Mouse (Mus musculus) embryonic facial prominence, embryonic 11.5 days (tissue): ENCODE results near the gene Ckap2l. TPM values are rescaled to one million over a fixed set of nuclear protein-coding genes. Genes with fewer than 3 reads are reported as not detected.

Experiments
- ATAC-seq: fragments of 200-750 bp; cut with Nextera tagmentation; replicated peaks from 2 replicates; pipeline ENCODE4 v1.8.0; 2017; ENCODE audit warnings: low read depth; ENCODE audit not compliant: insufficient number of reproducible peaks, low FRiP score, low TSS enrichment
- DNase-seq: peaks from one replicate; pipeline ENCODE4 v3.0.0-alpha.2; 2015; ENCODE audit warnings: low spot score
- H3K27ac ChIP-seq: fragments of 300-500 bp; sonication (generic); replicated peaks from 2 replicates; pipeline ENCODE4 v1.5.1; 2014; ENCODE audit warnings: mild to moderate bottlenecking, low read depth, low read length, control low read depth
- H3K27me3 ChIP-seq: fragments of 300-500 bp; sonication (generic); 2 replicates; pipeline ENCODE4 v1.6.1; 2014; ENCODE audit warnings: mild to moderate bottlenecking, low read length, moderate library complexity, mixed read lengths; ENCODE audit not compliant: control insufficient read depth, insufficient read depth
- H3K36me3 ChIP-seq: fragments of 300-500 bp; sonication (generic); replicated peaks from 2 replicates; pipeline ENCODE4 v1.6.1; 2014; ENCODE audit warnings: low read depth, mild to moderate bottlenecking, low read length, moderate library complexity, mixed read lengths; ENCODE audit not compliant: control insufficient read depth, insufficient read depth
- H3K4me1 ChIP-seq: fragments of 300-500 bp; sonication (generic); 2 replicates; pipeline ENCODE4 v1.6.1; 2014; ENCODE audit warnings: low read length, mixed read lengths; ENCODE audit not compliant: control insufficient read depth, insufficient read depth
- H3K4me2 ChIP-seq: fragments of 300-500 bp; sonication (generic); 2 replicates; pipeline ENCODE4 v1.6.1; 2014; ENCODE audit warnings: low read depth, mild to moderate bottlenecking, control low read depth, low read length, moderate library complexity
- H3K4me3 ChIP-seq: fragments of 300-500 bp; sonication (generic); 2 replicates; pipeline ENCODE4 v1.5.1; 2014; ENCODE audit warnings: low read depth, low read length, control low read depth
- H3K9ac ChIP-seq: fragments of 300-500 bp; sonication (generic); replicated peaks from 2 replicates; pipeline ENCODE4 v1.6.1; 2014; ENCODE audit warnings: mild to moderate bottlenecking, control low read depth, low read length
- H3K9me3 ChIP-seq: fragments of 300-500 bp; sonication (generic); replicated peaks from 2 replicates; pipeline ENCODE4 v1.6.1; 2016; ENCODE audit warnings: mild to moderate bottlenecking, low read length, inconsistent platforms, mixed read lengths; ENCODE audit not compliant: control insufficient read depth
- WGBS: fragments of 180-500 bp; shearing (Covaris S2); extraction: QIAGEN DNeasy Blood & Tissue Kit; methylation state at CpG from one replicate; pipeline ENCODE4 v1.1.7; 2014; 5-methylcytosine and 5-hydroxymethylcytosine counted together
- polyA plus RNA-seq: library from polyadenylated mRNA; unstranded; fragments of >200 nt; fragmentation: Nextera tagmentation; extraction: Ambion mirVana; gene quantifications from 2 replicates; pipeline ENCODE4 v1.2.1, GENCODE M21; 2014

The Ckap2l gene
- 101 and 111 TPM in 2 replicates for polyA plus RNA-seq

DNA sequence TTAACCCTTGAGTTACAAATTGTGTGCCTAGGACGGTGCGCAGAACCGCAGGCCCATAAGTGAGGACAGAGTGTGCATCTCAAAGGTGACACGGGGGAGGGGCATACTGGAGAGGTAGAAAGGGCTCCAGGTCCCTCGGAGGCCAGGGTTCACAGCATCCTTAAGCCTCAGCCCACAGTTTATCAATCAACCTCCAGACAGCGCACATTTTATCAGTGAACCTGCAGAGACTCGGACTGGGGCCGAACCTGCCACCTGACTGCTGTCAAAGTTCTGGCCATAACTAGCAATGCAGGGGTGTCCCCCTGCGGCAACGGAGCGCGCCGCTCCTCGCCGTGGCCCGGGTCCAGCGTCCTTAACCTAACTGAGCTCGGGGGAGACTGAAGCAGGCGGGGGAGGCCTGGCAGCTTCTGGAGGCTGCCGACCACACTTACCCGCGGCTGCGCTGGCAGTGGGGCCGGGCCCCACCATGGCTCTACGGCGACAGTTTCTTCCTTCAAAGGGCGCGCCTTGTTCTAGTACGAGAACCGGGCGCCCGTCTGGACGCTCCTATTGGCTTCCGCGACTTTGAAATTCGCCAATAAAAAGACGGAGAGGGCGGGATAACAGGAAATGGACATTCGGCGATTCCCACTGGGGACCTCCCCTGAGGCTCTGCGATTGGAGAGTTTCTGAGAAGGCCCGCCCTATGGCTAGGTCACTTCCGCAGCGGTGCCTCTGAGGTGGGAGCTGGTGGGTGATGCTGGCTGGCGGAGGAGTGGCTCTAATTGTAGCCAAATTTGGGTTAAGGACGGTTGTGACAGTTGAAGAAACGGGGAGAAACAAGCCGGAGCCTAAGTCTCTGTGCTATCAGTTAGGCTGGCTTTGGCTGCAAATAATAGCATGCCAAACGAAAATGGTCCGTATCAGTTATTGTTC is at the start of gene Ckap2l:
Ckap2l (minus strand) TSS at position 542 of the 918 bp plus-strand sequence.
- Histone ChIP-seq H3K9me3 (no peaks in the 10 kb centered on the region), H3K9ac (peak within 1 kb of the TSS; percentile 84), H3K4me3 (peak within 1 kb of the TSS; percentile 80), H3K27me3 (no peaks in the 10 kb centered on the region), H3K27ac (peak within 1 kb of the TSS; percentile 72), H3K36me3 (no peaks in the 10 kb centered on the region), H3K4me1 (no peaks in the 10 kb centered on the region; the same call in 1 of the 2 replicates), H3K4me2 (peak within 1 kb of the TSS; percentile 62)
- peak; percentile 99 for DNase-seq
- ATAC-seq = peak; percentile 100
- under 1% methylated on average over 50 of the region's 50 CpGs for WGBS

DNA sequence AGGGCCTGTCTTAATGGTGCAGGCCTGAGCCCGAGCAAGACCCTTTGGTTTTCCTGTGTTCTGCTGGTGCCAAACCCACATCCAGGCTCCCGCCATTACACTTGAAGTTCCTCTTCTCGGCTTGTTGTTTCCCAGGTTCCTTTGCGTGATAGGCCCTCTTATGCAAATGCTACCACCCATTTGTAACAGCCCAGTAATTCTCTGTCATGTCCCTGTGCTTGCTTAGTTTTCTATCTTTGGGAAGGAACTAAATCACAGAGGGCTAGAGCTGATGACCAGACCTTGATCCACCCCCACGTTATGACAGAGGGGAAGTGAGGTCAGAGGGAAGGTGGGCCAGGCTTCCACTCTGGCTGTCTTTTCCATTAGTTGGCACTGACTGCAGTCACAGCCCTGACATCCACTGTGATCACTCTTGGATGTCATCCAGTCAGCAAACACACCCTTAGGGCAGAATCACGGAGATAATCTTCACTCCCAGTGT is 41.2 kb upstream of the Ckap2l start:
- H3K27ac ChIP-seq = no peak overlapping the region
- DNase-seq = no peak
- no peaks in the 10 kb centered on the region for H3K36me3 ChIP-seq
- no peaks in the 10 kb centered on the region for H3K4me1 ChIP-seq
- no peak overlapping the region for H3K9ac ChIP-seq
- H3K27me3 ChIP-seq = no peaks in the 10 kb centered on the region
- no peak overlapping the region for H3K4me2 ChIP-seq
- no peak overlapping the region for H3K4me3 ChIP-seq
- H3K9me3 ChIP-seq = no peaks in the 10 kb centered on the region
- no peak for ATAC-seq
- 76% methylated on average over 6 of the region's 6 CpGs for WGBS

DNA sequence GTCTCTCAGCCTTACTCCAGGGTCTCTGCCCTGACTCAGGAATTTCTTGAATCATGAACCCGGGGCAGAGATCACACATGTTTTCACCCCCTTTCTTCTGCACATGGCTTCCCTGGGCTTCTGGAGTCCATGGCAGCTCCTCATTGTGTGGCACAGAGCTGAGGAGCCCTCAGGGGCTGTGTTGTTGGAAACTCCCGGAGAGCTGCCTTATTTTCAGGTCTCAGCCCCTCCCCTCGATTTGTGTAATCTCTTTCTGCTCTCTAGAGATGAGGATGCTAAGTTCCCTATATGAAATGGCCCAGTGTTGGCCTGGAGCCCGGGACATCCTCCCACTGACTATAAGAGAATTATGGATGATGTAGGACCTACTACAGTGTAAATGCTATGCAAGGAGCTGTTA is 36.5 kb upstream of the Ckap2l start:
- H3K4me3 ChIP-seq = no peak overlapping the region

DNA sequence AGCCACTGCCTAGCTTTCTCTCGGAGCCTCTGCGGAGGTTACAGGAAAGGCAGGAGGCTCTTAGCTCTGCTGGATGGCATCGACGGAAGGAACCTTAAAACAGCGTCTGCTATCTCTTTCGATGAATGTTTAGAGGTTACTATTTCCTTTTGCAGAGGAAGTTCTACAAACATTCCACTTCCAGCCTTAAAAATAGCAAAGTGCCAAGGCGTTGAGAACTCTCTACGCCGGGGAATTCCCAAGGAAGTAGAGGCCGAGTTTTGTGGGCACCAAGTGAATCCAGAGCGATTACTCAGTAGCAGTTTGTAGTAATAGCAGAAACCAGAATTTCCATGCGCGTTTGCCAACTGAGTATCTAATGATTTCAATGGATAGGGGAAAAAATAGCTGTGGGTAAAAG is 33.5 kb upstream of the Ckap2l start:
- DNase-seq (no peak), ATAC-seq (no peak)

More for the DNA sequence above, 36.5 kb upstream of the Ckap2l start:
- Histone ChIP-seq H3K4me2 (no peak overlapping the region), H3K9me3 (no peaks in the 10 kb centered on the region), H3K4me1 (no peaks in the 10 kb centered on the region), H3K27me3 (no peaks in the 10 kb centered on the region), H3K27ac (no peak overlapping the region), H3K36me3 (no peaks in the 10 kb centered on the region), H3K9ac (no peak overlapping the region)
- no peak for DNase-seq
- 54% methylated on average over 4 of the region's 4 CpGs for WGBS
- ATAC-seq = no peak

DNA sequence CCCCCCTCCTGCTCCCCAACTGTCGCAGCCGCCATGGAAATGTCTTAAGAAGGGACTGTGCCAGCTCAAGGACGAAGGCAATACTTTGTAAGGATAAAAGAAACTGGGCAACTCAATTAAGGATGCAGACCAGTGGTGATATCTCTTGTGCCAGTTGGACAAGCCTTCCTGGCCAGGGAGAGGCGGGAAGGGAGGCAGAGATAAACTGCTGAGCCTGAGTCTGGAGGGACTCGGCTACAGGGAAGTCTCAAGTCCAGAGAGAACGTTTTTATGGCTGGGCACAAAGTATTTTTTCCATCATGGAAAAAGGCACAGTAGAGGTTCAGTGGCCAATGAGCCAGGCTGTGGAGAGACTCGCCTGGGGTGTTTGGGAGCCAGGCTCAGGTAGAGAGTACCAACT is 33.0 kb upstream of the Ckap2l start:
- H3K27ac ChIP-seq = no peak overlapping the region
- H3K9me3 ChIP-seq = no peaks in the 10 kb centered on the region
- no peaks in the 10 kb centered on the region for H3K36me3 ChIP-seq
- no peaks in the 10 kb centered on the region for H3K4me1 ChIP-seq
- ATAC-seq (no peak), DNase-seq (no peak)
- H3K9ac ChIP-seq = no peak overlapping the region
- 69% methylated on average over 7 of the region's 7 CpGs for WGBS
- no peak overlapping the region for H3K4me2 ChIP-seq
- no peaks in the 10 kb centered on the region for H3K27me3 ChIP-seq
- no peak overlapping the region for H3K4me3 ChIP-seq

More for the DNA sequence above, 33.5 kb upstream of the Ckap2l start:
- H3K9me3 ChIP-seq = no peaks in the 10 kb centered on the region
- H3K4me2 ChIP-seq = no peak overlapping the region
- no peaks in the 10 kb centered on the region for H3K27me3 ChIP-seq
- no peaks in the 10 kb centered on the region for H3K4me1 ChIP-seq
- no peak overlapping the region for H3K4me3 ChIP-seq
- no peak overlapping the region for H3K27ac ChIP-seq
- 88% methylated on average over 13 of the region's 13 CpGs for WGBS
- no peak overlapping the region for H3K9ac ChIP-seq
- no peaks in the 10 kb centered on the region for H3K36me3 ChIP-seq

DNA sequence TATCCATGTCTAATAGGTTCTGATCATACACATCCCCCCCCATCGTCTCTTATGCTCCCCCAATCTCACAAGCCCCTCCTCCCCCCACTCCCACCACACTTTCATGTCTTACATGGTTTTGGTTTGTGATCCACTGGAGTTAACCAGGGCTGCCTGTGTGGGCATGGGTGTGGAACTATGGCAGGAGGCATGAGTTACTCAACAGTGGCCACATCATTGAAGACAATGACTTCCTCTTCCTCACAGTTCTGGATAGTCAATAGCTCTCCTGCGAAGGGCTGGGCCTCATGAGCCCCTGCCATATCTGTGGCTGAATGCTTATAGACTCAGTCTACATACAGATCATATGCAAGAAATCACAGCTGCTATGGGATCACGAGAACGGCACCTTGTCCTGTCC is 31.2 kb upstream of the Ckap2l start:
- no peaks in the 10 kb centered on the region for H3K9me3 ChIP-seq
- no peak overlapping the region for H3K27ac ChIP-seq
- no peaks in the 10 kb centered on the region for H3K36me3 ChIP-seq
- H3K4me3 ChIP-seq = no peak overlapping the region
- H3K4me1 ChIP-seq = no peaks in the 10 kb centered on the region
- DNase-seq = no peak
- ATAC-seq = no peak
- WGBS = 89% methylated on average over 4 of the region's 4 CpGs
- H3K4me2 ChIP-seq = no peak overlapping the region
- H3K9ac ChIP-seq = no peak overlapping the region
- H3K27me3 ChIP-seq = no peaks in the 10 kb centered on the region

DNA sequence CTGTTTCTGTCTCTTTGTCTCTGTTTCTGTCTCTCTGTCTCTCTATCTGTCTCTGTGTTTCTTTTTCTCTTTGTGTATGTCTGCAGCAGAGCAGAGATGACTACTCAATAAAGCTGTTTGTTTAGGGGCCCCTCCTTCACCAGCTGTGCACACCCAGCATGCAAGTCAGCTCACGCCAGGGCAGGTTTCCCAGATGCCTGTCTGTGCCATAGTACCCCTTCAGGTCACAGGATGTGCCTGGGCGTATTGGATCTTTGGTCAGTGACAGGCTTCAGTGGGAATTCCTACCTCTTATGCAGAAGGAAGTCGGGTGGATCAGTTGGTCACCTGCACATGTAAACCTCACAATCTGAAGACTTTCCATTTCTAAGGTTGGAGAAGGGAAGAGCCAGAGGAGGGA is 27.2 kb upstream of the Ckap2l start:
- 73% methylated on average over 3 of the region's 3 CpGs for WGBS
- no peak overlapping the region for H3K4me2 ChIP-seq
- no peaks in the 10 kb centered on the region for H3K27me3 ChIP-seq
- DNase-seq = no peak
- no peak overlapping the region for H3K27ac ChIP-seq
- H3K9ac ChIP-seq = no peak overlapping the region
- H3K36me3 ChIP-seq = no peaks in the 10 kb centered on the region
- H3K9me3 ChIP-seq = no peaks in the 10 kb centered on the region
- ATAC-seq = no peak
- H3K4me1 ChIP-seq = no peaks in the 10 kb centered on the region
- no peak overlapping the region for H3K4me3 ChIP-seq

DNA sequence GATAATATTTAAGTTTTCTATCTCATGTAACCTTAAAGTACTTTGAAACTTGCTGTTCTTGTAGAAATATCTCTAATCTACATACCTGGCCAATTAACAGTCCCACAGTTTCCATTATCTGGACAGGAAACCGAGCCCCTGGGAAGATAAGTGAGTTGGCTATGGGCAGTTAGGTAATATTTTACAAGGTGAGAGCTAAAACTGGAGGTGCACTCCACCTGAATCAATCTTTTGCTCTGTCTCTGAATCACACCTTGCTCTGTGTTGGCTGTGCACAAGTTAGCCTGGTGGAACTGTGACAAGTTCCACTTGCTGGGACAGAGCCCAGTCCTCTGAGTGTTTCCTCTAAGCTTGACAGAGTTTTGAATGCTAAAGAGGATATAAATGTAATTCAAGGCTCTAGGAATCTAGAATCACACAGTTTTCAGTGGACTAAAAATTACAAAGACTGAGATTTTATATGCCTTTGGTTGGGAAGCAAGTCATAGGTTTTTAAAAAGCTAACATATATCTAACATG is 25.2 kb upstream of the Ckap2l start:
- no peak overlapping the region for H3K27ac ChIP-seq
- WGBS = 73% methylated on average over 1 of the region's 1 CpGs
- no peak overlapping the region for H3K9ac ChIP-seq
- H3K4me1 ChIP-seq = no peaks in the 10 kb centered on the region
- ATAC-seq = no peak
- no peaks in the 10 kb centered on the region for H3K36me3 ChIP-seq
- no peak overlapping the region for H3K4me2 ChIP-seq
- no peaks in the 10 kb centered on the region for H3K27me3 ChIP-seq
- DNase-seq = no peak
- H3K4me3 ChIP-seq = no peak overlapping the region
- H3K9me3 ChIP-seq = no peaks in the 10 kb centered on the region
